Mouse (Mus musculus) kidney, adult 2 months (tissue): ENCODE data around the gene Srgap1.

Source experiments
- CTCF ChIP-seq: fragments of 200-500 bp; conservative IDR thresholded peaks from 2 replicates; pipeline ENCODE4 v1.5.1; 2011; ENCODE audit warnings: low read depth, mild to moderate bottlenecking, control low read depth, low read length, moderate library complexity, mixed read lengths; ENCODE audit not compliant: insufficient read depth, insufficient read length
- POLR2A ChIP-seq: fragments of 200-500 bp; IDR thresholded peaks from one replicate; pipeline ENCODE4 v1.6.1; 2011; ENCODE audit warnings: low read depth, low read length, control low read depth

DNA sequence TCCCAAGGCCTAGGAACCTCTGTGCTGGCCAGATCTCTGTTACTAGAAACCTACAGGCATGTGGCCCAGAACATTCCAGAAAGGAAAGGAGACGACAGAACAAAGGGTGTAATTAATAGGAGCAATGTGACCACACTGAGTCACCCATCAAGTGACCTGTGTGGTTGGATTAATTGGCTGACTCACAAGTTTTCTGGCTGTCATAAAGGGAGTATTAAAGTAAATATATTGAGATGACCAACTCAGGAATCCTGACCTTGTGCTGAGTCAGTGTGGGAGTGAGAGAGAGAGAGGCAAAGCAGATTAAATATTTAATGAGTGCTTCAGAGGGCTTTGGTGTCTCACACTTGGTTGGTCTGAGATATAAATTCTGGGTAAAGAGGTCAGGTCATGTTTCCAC lies 143.0 kb downstream of the Srgap1 start:
- no peak for TF ChIP-seq CTCF
- TF ChIP-seq POLR2A, result no peak
